Mouse (Mus musculus) cerebellum, adult 2 months (tissue): Measurements from ENCODE around the gene Xlr4b. TPM values are rescaled to one million over a fixed set of nuclear protein-coding genes. Genes with fewer than 3 reads are reported as not detected.

ENCODE experiments used
- polyA plus RNA-seq: library from polyadenylated mRNA; depleted of rRNA; stranded (reverse); fragments of >200 nt; gene quantifications from 2 replicates; pipeline ENCODE4 v1.2.3, GENCODE M21; 2012; rRNA removed

The Xlr4b gene
- polyA plus RNA-seq, 1 experiment, result 0.29 TPM

Other genes with a start within 250 kb of the Xlr4b start
- 0.41 and 0.95 TPM in 2 replicates for gene Zfp185, start 227.0 kb upstream of the Xlr4b start, polyA plus RNA-seq
- gene Pnma5, start 177.2 kb upstream of the Xlr4b start, polyA plus RNA-seq, result 0.13 TPM in 2 replicates
- gene Pnma3, start 149.5 kb upstream of the Xlr4b start, polyA plus RNA-seq, result 17.3 and 19.4 TPM in 2 replicates
- 0.21 and 0.54 TPM in 2 replicates for gene Xlr4a, start 131.9 kb upstream of the Xlr4b start, polyA plus RNA-seq
- 2.3 and 3.3 TPM in 2 replicates for gene Xlr3a, start 117.2 kb upstream of the Xlr4b start, polyA plus RNA-seq
- 0.16 TPM in 1 of 2 replicates, not detected in the other for gene Gm14685, start 97.3 kb upstream of the Xlr4b start, polyA plus RNA-seq
- gene Xlr5b, start 65.5 kb upstream of the Xlr4b start, polyA plus RNA-seq, result 0.07 TPM in 1 of 2 replicates, not detected in the other
- gene DXBay18, start 64.9 kb upstream of the Xlr4b start, polyA plus RNA-seq, result 0.13 and 0.32 TPM in 2 replicates
- gene Spin2d, start 37.3 kb upstream of the Xlr4b start, polyA plus RNA-seq, result not detected in 2 replicates
- gene Xlr3b, start 22.1 kb upstream of the Xlr4b start, polyA plus RNA-seq, result 9.1 and 13.1 TPM in 2 replicates
- 17.1 and 17.6 TPM in 2 replicates for gene F8a, start 14.0 kb downstream of the Xlr4b start, polyA plus RNA-seq
- not detected in 2 replicates for gene Xlr4c, start 28.8 kb downstream of the Xlr4b start, polyA plus RNA-seq
- gene Xlr3c, start 51.1 kb downstream of the Xlr4b start, polyA plus RNA-seq, result 0.08 and 0.15 TPM in 2 replicates
- gene Xlr5a, start 78.6 kb downstream of the Xlr4b start, polyA plus RNA-seq, result not detected in 2 replicates
- gene Xlr5c, start 78.6 kb downstream of the Xlr4b start, polyA plus RNA-seq, result not detected in 2 replicates
- not detected in 2 replicates for gene Gm45015, start 122.5 kb downstream of the Xlr4b start, polyA plus RNA-seq
- gene Zfp275, start 128.3 kb downstream of the Xlr4b start, polyA plus RNA-seq, result 20.1 and 20.6 TPM in 2 replicates
- 0.40 and 0.41 TPM in 2 replicates for gene Gm18336, start 184.4 kb downstream of the Xlr4b start, polyA plus RNA-seq
- 0.55 and 0.61 TPM in 2 replicates for gene Zfp92, start 196.8 kb downstream of the Xlr4b start, polyA plus RNA-seq
- 0.14 TPM in 1 of 2 replicates, not detected in the other for gene Trex2, start 221.0 kb downstream of the Xlr4b start, polyA plus RNA-seq
- 18.6 and 18.7 TPM in 2 replicates for gene Haus7, start 244.7 kb downstream of the Xlr4b start, polyA plus RNA-seq